Mouse (Mus musculus) layer of hippocampus, postnatal 14 days (tissue): ENCODE results near the gene Tmem107. TPM values are rescaled to one million over a fixed set of nuclear protein-coding genes. Genes with fewer than 3 reads are reported as not detected.

Experiments
- DNase-seq, 2 experiments: peaks; one replicate each; pipeline ENCODE4 v3.0.0; 2021 to 2022; ENCODE audit warnings: low spot score in 2 of 2, mixed read lengths in 1 of 2
- total RNA-seq, 2 experiments: library from RNA; stranded (reverse); gene quantifications; 2 replicates each; pipeline ENCODE4 v1.2.3; 2021

Tmem107 gene
- total RNA-seq, 2 experiments from 2014 or later = 13.5 to 13.7 TPM

GRCm38 (mm10) chr11:69105227-69105626 lies 34.6 kb downstream of the Tmem107 start:
- no peak for DNase-seq

GRCm38 (mm10) chr11:69105796-69106195 lies 35.2 kb downstream of the Tmem107 start:
- no peak for DNase-seq

- no peak for DNase-seq
These were observed 35.7 kb downstream of the Tmem107 start for GRCm38 (mm10) chr11:69106299-69106698.

- no peak for DNase-seq
These were observed 36.2 kb downstream of the Tmem107 start for GRCm38 (mm10) chr11:69106842-69107241.

GRCm38 (mm10) chr11:69107676-69108075 lies 37.1 kb downstream of the Tmem107 start:
- DNase-seq = no peak

GRCm38 (mm10) chr11:69108223-69108622 lies 37.6 kb downstream of the Tmem107 start:
- no peak for DNase-seq

- no peak for DNase-seq
These were observed 38.7 kb downstream of the Tmem107 start for GRCm38 (mm10) chr11:69109032-69109900.

- peak; percentile 93 to 95 for DNase-seq
These were observed 39.9 kb downstream of the Tmem107 start for GRCm38 (mm10) chr11:69110319-69111046.

- DNase-seq = no peak
These were observed 40.6 kb downstream of the Tmem107 start for GRCm38 (mm10) chr11:69111051-69111810.

GRCm38 (mm10) chr11:69111865-69112264 lies 41.3 kb downstream of the Tmem107 start:
- no peak for DNase-seq

- DNase-seq = no peak
These were observed 43.4 kb downstream of the Tmem107 start for GRCm38 (mm10) chr11:69114018-69114417.

GRCm38 (mm10) chr11:69114621-69115020 lies 44.0 kb downstream of the Tmem107 start:
- no peak for DNase-seq

GRCm38 (mm10) chr11:69116843-69117242 lies 46.2 kb downstream of the Tmem107 start:
- no peak for DNase-seq

- DNase-seq = peak; percentile 53 to 59
These were observed 47.4 kb downstream of the Tmem107 start for GRCm38 (mm10) chr11:69117737-69118695.

- peak; percentile 87 to 94 for DNase-seq
These were observed 48.2 kb downstream of the Tmem107 start for GRCm38 (mm10) chr11:69118765-69119164.

- DNase-seq = no peak
These were observed 49.0 kb downstream of the Tmem107 start for GRCm38 (mm10) chr11:69119446-69120155.

- DNase-seq = no peak
These were observed 49.8 kb downstream of the Tmem107 start, which contains the start of gene Hes7 for GRCm38 (mm10) chr11:69120221-69121000. Gene Hes7 (plus strand): TSS chr11:69120404.

GRCm38 (mm10) chr11:69121001-69121740 lies 50.6 kb downstream of the Tmem107 start:
- no peak for DNase-seq
